Mouse (Mus musculus) bone marrow, adult 2 months (tissue): ENCODE data around the gene Morf4l1. TPM values are rescaled to one million over a fixed set of nuclear protein-coding genes. Genes with fewer than 3 reads are reported as not detected.

Source experiments
- H3K27ac ChIP-seq: fragments of 200-500 bp; 2 replicates; pipeline ENCODE4 v1.5.1; 2012; ENCODE audit warnings: low read depth, mild to moderate bottlenecking, control low read depth, inconsistent platforms, low read length; ENCODE audit not compliant: control insufficient read depth, poor library complexity, insufficient read depth
- H3K4me1 ChIP-seq: fragments of 200-500 bp; 2 replicates; pipeline ENCODE4 v1.6.1; 2011; ENCODE audit warnings: low read length; ENCODE audit not compliant: control insufficient read depth, insufficient read depth
- H3K4me3 ChIP-seq: fragments of 200-500 bp; replicated peaks from 2 replicates; pipeline ENCODE3; 2011; ENCODE audit warnings: mild to moderate bottlenecking, low read depth, low read length, control low read depth; ENCODE audit not compliant: control insufficient read depth
- CTCF ChIP-seq: fragments of 200-500 bp; IDR thresholded peaks from 2 replicates; pipeline ENCODE4 v1.5.1; 2011; ENCODE audit warnings: low read length, control low read depth; ENCODE audit not compliant: control insufficient read depth, insufficient read depth
- POLR2A ChIP-seq: fragments of 200-500 bp; IDR thresholded peaks from 2 replicates; pipeline ENCODE4 v1.6.1; 2011; ENCODE audit warnings: low read depth, mild to moderate bottlenecking, control low read depth, low read length, borderline replicate concordance; ENCODE audit not compliant: control insufficient read depth
- WGBS: fragments of 180-500 bp; shearing (Covaris S2); methylation state at CpG from one replicate; pipeline ENCODE4 v1.1.7; 2018; 5-methylcytosine and 5-hydroxymethylcytosine counted together
- polyA plus RNA-seq: library from polyadenylated mRNA; stranded (reverse); fragments of >200 nt; gene quantifications from 2 replicates; pipeline ENCODE4 v1.2.4, GENCODE M21; 2011; ENCODE audit warnings: low replicate concordance; ENCODE audit not compliant: missing spikeins, insufficient read depth, insufficient read length

The Morf4l1 gene
- polyA plus RNA-seq, 1 experiment, result 177 TPM

DNA sequence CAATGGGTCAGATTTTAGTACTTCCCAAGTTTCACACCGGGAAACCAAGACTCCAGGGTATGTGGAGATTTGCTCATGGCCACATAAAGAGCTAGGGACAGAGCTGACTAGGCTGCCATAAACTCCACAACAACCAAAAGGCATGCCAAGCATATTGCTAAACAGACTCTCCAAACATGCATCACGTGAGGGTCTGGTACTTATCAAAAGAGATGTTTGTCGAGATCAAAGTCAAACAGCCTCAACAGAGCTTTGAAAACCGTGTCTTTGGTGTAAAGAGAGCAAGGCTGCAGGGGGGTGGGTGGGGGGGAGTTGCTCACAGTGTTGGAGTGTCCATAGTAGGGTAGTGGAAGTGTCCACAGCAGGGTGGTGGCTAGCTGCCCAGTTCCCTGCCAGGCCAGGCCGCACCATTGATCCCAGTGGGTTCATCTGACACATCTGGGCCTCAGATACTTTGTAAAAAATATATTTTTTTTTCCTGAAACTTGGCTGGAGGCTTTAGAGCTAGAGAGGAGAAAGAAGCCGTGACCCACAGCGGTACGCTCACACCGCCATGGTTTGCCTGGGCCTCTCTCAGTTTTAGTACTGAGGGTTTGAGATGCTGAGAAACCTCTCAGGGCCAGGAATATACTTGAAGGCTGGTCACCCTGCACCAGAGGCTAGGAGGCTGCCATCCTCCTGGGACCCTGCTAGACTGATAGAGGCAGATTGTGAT, 21.5 kb upstream of the Morf4l1 start:
- H3K4me3 ChIP-seq, result no peak overlapping the region
- 85% methylated on average over 9 of the region's 9 CpGs for WGBS
- H3K27ac ChIP-seq, result no peak overlapping the region
- no peaks in the 10 kb centered on the region for H3K4me1 ChIP-seq
- TF ChIP-seq POLR2A, result no peak
- no peak for TF ChIP-seq CTCF

- Histone ChIP-seq H3K4me1 (no peaks in the 10 kb centered on the region), H3K4me3 (no peak overlapping the region), H3K27ac (no peak overlapping the region)
- 80% methylated on average over 8 of the region's 8 CpGs for WGBS
- TF ChIP-seq POLR2A (no peak), CTCF (peak; percentile 10; the same call in 1 of the 2 replicates)
Observed at GRCm38 (mm10) chr9:90135466-90135865, 20.9 kb upstream of the Morf4l1 start.

- H3K27ac ChIP-seq, result no peak overlapping the region
- 75% methylated on average over 7 of the region's 7 CpGs for WGBS
- H3K4me3 ChIP-seq, result no peak overlapping the region
- no peaks in the 10 kb centered on the region for H3K4me1 ChIP-seq
- TF ChIP-seq POLR2A (no peak), CTCF (no peak)
Observed at GRCm38 (mm10) chr9:90133562-90134355, 19.2 kb upstream of the Morf4l1 start.

- H3K27ac ChIP-seq, result no peak overlapping the region
- WGBS, result 74% methylated on average over 6 of the region's 6 CpGs
- H3K4me1 ChIP-seq, result no peaks in the 10 kb centered on the region
- no peak overlapping the region for H3K4me3 ChIP-seq
- TF ChIP-seq CTCF, result no peak
- no peak for TF ChIP-seq POLR2A
Observed at GRCm38 (mm10) chr9:90128636-90129201, 14.1 kb upstream of the Morf4l1 start.

GRCm38 (mm10) chr9:90127146-90127545, 12.6 kb upstream of the Morf4l1 start:
- Histone ChIP-seq H3K4me1 (no peaks in the 10 kb centered on the region), H3K27ac (no peak overlapping the region), H3K4me3 (no peak overlapping the region)
- no peak for TF ChIP-seq CTCF
- no peak for TF ChIP-seq POLR2A
- WGBS, result 41% methylated on average over 6 of the region's 6 CpGs

- WGBS, result under 1% methylated on average over 30 of the region's 30 CpGs
- no peaks in the 10 kb centered on the region for H3K4me1 ChIP-seq
- TF ChIP-seq POLR2A (no peak), CTCF (peak; percentile 52; the same call in 1 of the 2 replicates)
- H3K4me3 ChIP-seq, result peak overlapping the region; percentile 36
- H3K27ac ChIP-seq, result no peak overlapping the region
Observed at GRCm38 (mm10) chr9:90126260-90127010, 11.9 kb upstream of the Morf4l1 start.

DNA sequence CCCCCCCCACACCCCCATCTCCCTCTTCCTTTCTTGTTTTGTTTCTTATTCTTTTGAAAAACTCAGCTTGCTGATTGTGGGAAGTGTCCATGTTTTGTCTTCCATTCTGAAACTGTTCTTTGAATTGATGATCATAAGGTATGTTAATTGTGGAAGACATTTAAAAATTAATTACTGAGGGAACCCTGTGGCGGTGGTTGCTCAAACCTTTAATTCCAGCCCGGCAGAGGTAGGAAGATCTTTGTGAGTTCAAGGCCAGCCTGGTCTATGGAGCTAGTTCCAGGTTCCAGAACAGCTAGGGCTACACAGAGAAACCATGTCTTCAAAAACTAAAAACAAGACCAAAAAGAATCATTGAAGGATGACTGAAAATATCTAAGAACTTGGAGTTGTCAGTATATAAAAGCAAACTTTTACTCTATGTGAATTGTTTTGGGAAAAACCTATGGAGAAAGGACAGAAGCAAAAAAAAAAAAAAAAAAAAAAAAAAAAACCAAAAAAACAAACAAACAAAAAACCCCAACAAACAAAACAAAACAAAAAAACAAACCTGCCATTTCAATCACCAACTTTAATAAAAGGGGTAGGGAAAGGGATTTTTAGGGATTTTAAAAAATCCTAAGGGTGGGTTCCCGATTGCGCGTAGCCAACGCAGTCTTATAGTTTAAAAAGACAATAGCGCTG, 11.0 kb upstream of the Morf4l1 start:
- Histone ChIP-seq H3K4me3 (no peak overlapping the region), H3K27ac (no peak overlapping the region), H3K4me1 (no peaks in the 10 kb centered on the region)
- no peak for TF ChIP-seq POLR2A
- no peak for TF ChIP-seq CTCF
- 38% methylated on average over 7 of the region's 7 CpGs for WGBS
